Mouse (Mus musculus) brain, embryonic 14.5 days (tissue): ENCODE measurements around the gene Fam189b.

Source experiments
- CTCF ChIP-seq: fragments of 200-500 bp; IDR thresholded peaks from 2 replicates; pipeline ENCODE4 v1.5.1; 2012; ENCODE audit warnings: inconsistent platforms, mild to moderate bottlenecking, moderate library complexity, borderline replicate concordance; ENCODE audit not compliant: insufficient read depth, insufficient read length; ENCODE audit errors: extremely low read depth
- POLR2A ChIP-seq: fragments of 200-500 bp; IDR thresholded peaks from 2 replicates; pipeline ENCODE4 v1.6.1; 2012; ENCODE audit warnings: mild to moderate bottlenecking, inconsistent platforms, borderline replicate concordance; ENCODE audit not compliant: poor library complexity, insufficient read depth, insufficient read length, severe bottlenecking; ENCODE audit errors: extremely low read depth

- peak; percentile 94 for TF ChIP-seq CTCF
- TF ChIP-seq POLR2A = no peak
These were observed 45.2 kb downstream of the Fam189b start for GRCm38 (mm10) chr3:89228180-89228549.
